Mouse (Mus musculus) cerebellum, adult 2 months (tissue): Measurements from ENCODE around the gene Lpo.

Experiments used
- CTCF ChIP-seq: fragments of 200-500 bp; IDR thresholded peaks from 2 replicates; pipeline ENCODE4 v1.5.1; 2011; ENCODE audit warnings: low read depth, mild to moderate bottlenecking, control low read depth, low read length, moderate library complexity, borderline replicate concordance; ENCODE audit not compliant: insufficient read depth
- POLR2A ChIP-seq: fragments of 200-500 bp; IDR thresholded peaks from 2 replicates; pipeline ENCODE4 v1.6.1; 2011; ENCODE audit warnings: low read length, control low read depth, borderline replicate concordance; ENCODE audit not compliant: insufficient read depth

DNA sequence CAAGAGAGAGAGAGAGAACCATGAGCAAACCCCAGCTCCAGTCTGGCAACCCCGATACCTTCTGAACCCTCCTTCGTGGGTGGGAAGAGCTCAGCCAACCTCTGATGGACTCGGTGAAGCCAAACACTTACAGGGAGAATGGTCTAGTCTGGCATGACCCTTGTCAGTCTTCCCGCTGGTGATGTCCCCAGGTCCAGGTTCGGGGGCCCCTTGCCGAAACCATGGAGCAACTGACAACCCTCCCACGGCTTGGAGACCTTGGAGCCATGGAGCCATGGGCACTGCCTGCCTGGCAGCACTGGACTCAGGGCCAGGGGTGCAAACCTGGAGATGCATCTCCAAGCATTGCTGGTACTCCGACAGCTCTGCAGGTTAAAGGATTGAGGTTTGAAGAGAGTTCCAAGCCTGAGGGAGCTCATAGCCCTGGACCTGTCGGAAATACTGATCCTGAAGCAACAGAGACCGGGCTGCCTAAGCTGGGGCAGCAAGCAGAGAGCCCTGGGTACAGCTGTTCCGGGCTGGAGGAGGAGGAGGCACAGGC, 66.8 kb downstream of the Lpo start:
- no peak for TF ChIP-seq CTCF
- TF ChIP-seq POLR2A = no peak
